Mouse (Mus musculus): ENCODE data around the gene Padi2. TPM values are rescaled to one million over a fixed set of nuclear protein-coding genes. Genes with fewer than 3 reads are reported as not detected.

Gene Padi2
- polyA plus RNA-seq, 1 experiment from 2014 or later = 0.90 TPM

- WGBS = 73% methylated on average over 4 of the region's 4 CpGs
- Histone ChIP-seq H3K4me3 (no peak overlapping the region), H3K4me2 (replicated peaks) (no peak overlapping the region), H3K27me3 (no peaks in the 10 kb centered on the region), H3K9me3 (no peaks in the 10 kb centered on the region), H3K36me3 (no peaks in the 10 kb centered on the region), H3K27ac (replicated peaks) (no peak overlapping the region), H3K9ac (replicated peaks) (no peak overlapping the region), H3K4me1 (no peaks in the 10 kb centered on the region)
- ATAC-seq (replicated peaks) = no peak
Observed at GRCm38 (mm10) chr4:140882365-140882764, 23.8 kb upstream of the Padi2 start.

GRCm38 (mm10) chr4:140882981-140883380, 23.2 kb upstream of the Padi2 start:
- 95% methylated on average over 3 of the region's 3 CpGs for WGBS
- Histone ChIP-seq H3K36me3 (no peaks in the 10 kb centered on the region), H3K9ac (replicated peaks) (no peak overlapping the region), H3K27me3 (no peaks in the 10 kb centered on the region), H3K27ac (replicated peaks) (no peak overlapping the region), H3K4me1 (no peaks in the 10 kb centered on the region), H3K4me2 (replicated peaks) (no peak overlapping the region), H3K4me3 (no peak overlapping the region), H3K9me3 (no peaks in the 10 kb centered on the region)
- no peak for ATAC-seq (replicated peaks)

GRCm38 (mm10) chr4:140883852-140884251, 22.3 kb upstream of the Padi2 start:
- Histone ChIP-seq H3K27ac (replicated peaks) (no peak overlapping the region), H3K9me3 (no peaks in the 10 kb centered on the region), H3K27me3 (no peaks in the 10 kb centered on the region), H3K9ac (replicated peaks) (no peak overlapping the region), H3K4me3 (no peak overlapping the region), H3K4me2 (replicated peaks) (no peak overlapping the region), H3K36me3 (no peaks in the 10 kb centered on the region), H3K4me1 (no peaks in the 10 kb centered on the region)
- WGBS = 57% methylated on average over 4 of the region's 4 CpGs
- no peak for ATAC-seq (replicated peaks)

GRCm38 (mm10) chr4:140891525-140892162, 14.5 kb upstream of the Padi2 start:
- WGBS = 95% methylated on average over 14 of the region's 14 CpGs

GRCm38 (mm10) chr4:140892163-140892530, 14.0 kb upstream of the Padi2 start:
- Histone ChIP-seq H3K36me3 (no peaks in the 10 kb centered on the region), H3K4me1 (no peaks in the 10 kb centered on the region), H3K27me3 (no peaks in the 10 kb centered on the region), H3K4me3 (no peak overlapping the region), H3K4me2 (replicated peaks) (no peak overlapping the region), H3K27ac (replicated peaks) (no peak overlapping the region), H3K9me3 (0 out of 2 replicates have a peak, but pooled peaks cover 8% of the 10 kb centered on the region), H3K9ac (replicated peaks) (no peak overlapping the region)
- ATAC-seq (replicated peaks) = no peak
- WGBS = 74% methylated on average over 1 of the region's 1 CpGs

More at GRCm38 (mm10) chr4:140891525-140892162, 14.5 kb upstream of the Padi2 start:
- Histone ChIP-seq H3K4me1 (no peaks in the 10 kb centered on the region), H3K36me3 (no peaks in the 10 kb centered on the region), H3K9me3 (0 out of 2 replicates have a peak, but pooled peaks cover 8% of the 10 kb centered on the region), H3K4me3 (no peak overlapping the region), H3K4me2 (replicated peaks) (no peak overlapping the region), H3K27me3 (no peaks in the 10 kb centered on the region), H3K9ac (replicated peaks) (no peak overlapping the region), H3K27ac (replicated peaks) (no peak overlapping the region)
- no peak for ATAC-seq (replicated peaks)

- peaks cover 25% of the 10 kb centered on the region for H3K27me3 ChIP-seq
- no peaks in the 10 kb centered on the region for H3K36me3 ChIP-seq
- no peak for ATAC-seq (replicated peaks)
- no peak overlapping the region for H3K9ac ChIP-seq (replicated peaks)
- peaks cover 10% of the 10 kb centered on the region for H3K4me1 ChIP-seq
- H3K4me3 ChIP-seq = no peak overlapping the region
- no peak overlapping the region for H3K27ac ChIP-seq (replicated peaks)
- no peak overlapping the region for H3K4me2 ChIP-seq (replicated peaks)
- no peaks in the 10 kb centered on the region for H3K9me3 ChIP-seq
- WGBS = 63% methylated on average over 14 of the region's 14 CpGs
Observed at GRCm38 (mm10) chr4:140904776-140905425, 1.2 kb upstream of the Padi2 start.

GRCm38 (mm10) chr4:140905426-140905871, 695 bp upstream of the Padi2 start:
- 12% methylated on average over 11 of the region's 11 CpGs for WGBS
- no peaks in the 10 kb centered on the region for H3K9me3 ChIP-seq
- no peak overlapping the region for H3K27ac ChIP-seq (replicated peaks)
- peak overlapping the region; percentile 84 for H3K4me2 ChIP-seq (replicated peaks)
- H3K36me3 ChIP-seq = no peaks in the 10 kb centered on the region
- H3K9ac ChIP-seq (replicated peaks) = no peak overlapping the region; the same call in 1 of the 2 replicates
- 0 out of 2 replicates have a peak, but pooled peaks have one; percentile 13 for ATAC-seq (replicated peaks)
- peaks cover 25% of the 10 kb centered on the region for H3K27me3 ChIP-seq
- peak overlapping the region; percentile 40 for H3K4me3 ChIP-seq
- H3K4me1 ChIP-seq = peaks cover 11% of the 10 kb centered on the region

GRCm38 (mm10) chr4:140906827-140907280, 710 bp downstream of the Padi2 start:
- H3K4me1 ChIP-seq = peaks cover 15% of the 10 kb centered on the region
- no peak for ATAC-seq (replicated peaks)
- no peak overlapping the region for H3K27ac ChIP-seq (replicated peaks)
- peaks cover 25% of the 10 kb centered on the region for H3K27me3 ChIP-seq
- H3K4me2 ChIP-seq (replicated peaks) = no peak overlapping the region
- H3K4me3 ChIP-seq = no peak overlapping the region
- no peaks in the 10 kb centered on the region for H3K36me3 ChIP-seq
- H3K9ac ChIP-seq (replicated peaks) = no peak overlapping the region
- 56% methylated on average over 11 of the region's 11 CpGs for WGBS
- H3K9me3 ChIP-seq = no peaks in the 10 kb centered on the region

GRCm38 (mm10) chr4:140907306-140908024, 1.3 kb downstream of the Padi2 start:
- H3K4me1 ChIP-seq = peaks cover 15% of the 10 kb centered on the region
- no peaks in the 10 kb centered on the region for H3K36me3 ChIP-seq
- ATAC-seq (replicated peaks) = no peak
- H3K27me3 ChIP-seq = peaks cover 25% of the 10 kb centered on the region
- H3K4me3 ChIP-seq = no peak overlapping the region
- H3K27ac ChIP-seq (replicated peaks) = no peak overlapping the region
- no peaks in the 10 kb centered on the region for H3K9me3 ChIP-seq
- H3K4me2 ChIP-seq (replicated peaks) = no peak overlapping the region
- 48% methylated on average over 12 of the region's 12 CpGs for WGBS
- no peak overlapping the region for H3K9ac ChIP-seq (replicated peaks)

- H3K27me3 ChIP-seq = peaks cover 22% of the 10 kb centered on the region
Observed at GRCm38 (mm10) chr4:140908627-140909026, 2.5 kb downstream of the Padi2 start.

GRCm38 (mm10) chr4:140909536-140909935, 3.4 kb downstream of the Padi2 start:
- no peak for ATAC-seq (replicated peaks)
- no peak overlapping the region for H3K27ac ChIP-seq (replicated peaks)
- no peak overlapping the region for H3K4me2 ChIP-seq (replicated peaks)
- H3K9me3 ChIP-seq = no peaks in the 10 kb centered on the region
- H3K9ac ChIP-seq (replicated peaks) = no peak overlapping the region
- peaks cover 22% of the 10 kb centered on the region for H3K27me3 ChIP-seq
- WGBS = 80% methylated on average over 4 of the region's 4 CpGs
- H3K4me1 ChIP-seq = peaks cover 15% of the 10 kb centered on the region
- H3K36me3 ChIP-seq = no peaks in the 10 kb centered on the region
- H3K4me3 ChIP-seq = no peak overlapping the region

More at GRCm38 (mm10) chr4:140908627-140909026, 2.5 kb downstream of the Padi2 start:
- whole genome bisulfite sequencing = 69% methylated on average over 5 of the region's 5 CpGs
- H3K27ac ChIP-seq (replicated peaks) = no peak overlapping the region
- H3K4me3 ChIP-seq = no peak overlapping the region
- ATAC-seq (replicated peaks) = no peak
- no peaks in the 10 kb centered on the region for H3K36me3 ChIP-seq
- H3K4me2 ChIP-seq (replicated peaks) = no peak overlapping the region
- no peaks in the 10 kb centered on the region for H3K9me3 ChIP-seq
- peaks cover 15% of the 10 kb centered on the region for H3K4me1 ChIP-seq
- H3K9ac ChIP-seq (replicated peaks) = no peak overlapping the region

- Histone ChIP-seq H3K9me3 (no peaks in the 10 kb centered on the region), H3K27me3 (peaks cover 11% of the 10 kb centered on the region), H3K4me3 (no peak overlapping the region), H3K9ac (replicated peaks) (no peak overlapping the region), H3K4me1 (peaks cover 20% of the 10 kb centered on the region), H3K36me3 (no peaks in the 10 kb centered on the region), H3K27ac (replicated peaks) (no peak overlapping the region), H3K4me2 (replicated peaks) (no peak overlapping the region)
- WGBS = 36% methylated on average over 17 of the region's 17 CpGs
- ATAC-seq (replicated peaks) = no peak
Observed at GRCm38 (mm10) chr4:140910661-140911310, 4.6 kb downstream of the Padi2 start.
